In genomic region chr4:100401581-100402470, GRCm38 (mm10) we compare ENCODE assay signal across 14 mouse cellular contexts.
A peak's percentile ranks its signal among the peaks of the same experiment; 100 is the strongest.
DNase-seq lines count a peak whose midpoint lies in the region; ATAC-seq and TF ChIP-seq lines count a peak whose summit lies in the region.
"Had no signal": no experiment of that assay in that cellular context is flagged by ENCODE, and none has a peak within 500 bp of the region (broad histone marks: within the 10 kb centered on the region; RNA-seq: fewer than 3 reads in every experiment).

No protein-coding gene starts in this region.

- no peak overlapping the region for H3K27ac ChIP-seq in lung, embryonic 14.5 days (ENCODE audit: low read depth)
- H3K27ac ChIP-seq in layer of hippocampus, adult 2 months = no peak overlapping the region
- no peak overlapping the region for H3K27ac ChIP-seq in hindbrain, embryonic 10.5 days
- H3K27ac ChIP-seq: forebrain, embryonic 12.5 days; hindbrain, embryonic 15.5 days; limb, embryonic 13.5 days had no signal

- H3K4me1 ChIP-seq in lung, embryonic 14.5 days (ENCODE audit: insufficient read depth) = peaks cover 15% of the 10 kb centered on the region
- H3K4me1 ChIP-seq in hindbrain, embryonic 10.5 days (replicated peaks) = 0 out of 2 replicates have a peak, but pooled peaks cover 11% of the 10 kb centered on the region
- H3K4me1 ChIP-seq: forebrain, embryonic 12.5 days; hindbrain, embryonic 15.5 days; megakaryocyte, embryonic 14.5 days had no signal

- no peaks in the 10 kb centered on the region for H3K9me3 ChIP-seq in lung, embryonic 14.5 days (ENCODE audit: low read depth, low read length)
- no peaks in the 10 kb centered on the region for H3K9me3 ChIP-seq in hindbrain, embryonic 10.5 days
- H3K9me3 ChIP-seq: forebrain, embryonic 12.5 days; hindbrain, embryonic 15.5 days; limb, embryonic 13.5 days; megakaryocyte, embryonic 14.5 days had no signal

- ATAC-seq in lung, embryonic 14.5 days (ENCODE audit: insufficient read depth) = no peak

- H3K4me2 ChIP-seq in lung, embryonic 14.5 days = no peak overlapping the region
- H3K4me2 ChIP-seq: forebrain, embryonic 12.5 days; hindbrain, embryonic 15.5 days; limb, embryonic 13.5 days had no signal

- H3K36me3 ChIP-seq in lung, embryonic 14.5 days (ENCODE audit: insufficient read depth) = no peaks in the 10 kb centered on the region
- H3K36me3 ChIP-seq in hindbrain, embryonic 10.5 days = no peaks in the 10 kb centered on the region
- H3K36me3 ChIP-seq: forebrain, embryonic 12.5 days; hindbrain, embryonic 15.5 days; limb, embryonic 13.5 days had no signal

- DNase-seq in lung, embryonic 14.5 days = peak; percentile 37
- DNase-seq in lung, postnatal 14 days = no peak
- peak; percentile 89 for DNase-seq in fibroblast of lung, adult 2 months (ENCODE audit: low read depth)
- peak; percentile 70 for DNase-seq in heart, adult 8-10 months (ENCODE audit: low spot score)
- peak; percentile 42 for DNase-seq in lung, postnatal 10 days
- no peak for DNase-seq in layer of hippocampus, adult 2 months (ENCODE audit: low spot score in 2 of 2)
- no peak for DNase-seq in hindbrain, embryonic 10.5 days (ENCODE audit: low spot score)
- DNase-seq: cerebellum, adult 9-10 months; right cerebral cortex, adult 18-20 months; thymus, postnatal 14 days had no signal

- H3K9ac ChIP-seq in lung, embryonic 14.5 days = no peak overlapping the region
- H3K9ac ChIP-seq: forebrain, embryonic 12.5 days; hindbrain, embryonic 15.5 days; limb, embryonic 13.5 days had no signal

- TF ChIP-seq CTCF in lung, embryonic 14.5 days (IDR thresholded peaks at IDR 0.05; ENCODE audit: low read depth) = no peak
- no peak for TF ChIP-seq CTCF in layer of hippocampus, adult 2 months (conservative IDR thresholded peaks at IDR 0.05)

- H3K4me3 ChIP-seq in lung, embryonic 14.5 days (ENCODE audit: low read depth, low read length) = no peak overlapping the region
- no peak overlapping the region for H3K4me3 ChIP-seq in layer of hippocampus, adult 2 months
- H3K4me3 ChIP-seq in hindbrain, embryonic 10.5 days = no peak overlapping the region
- H3K4me3 ChIP-seq: forebrain, embryonic 12.5 days; hindbrain, embryonic 15.5 days; limb, embryonic 13.5 days; megakaryocyte, embryonic 14.5 days had no signal

- H3K27me3 ChIP-seq in lung, embryonic 14.5 days (ENCODE audit: insufficient read depth, low read length) = no peaks in the 10 kb centered on the region
- H3K27me3 ChIP-seq in hindbrain, embryonic 10.5 days (ENCODE audit: insufficient read depth, poor library complexity, severe bottlenecking) = no peaks in the 10 kb centered on the region
- H3K27me3 ChIP-seq: forebrain, embryonic 12.5 days; hindbrain, embryonic 15.5 days; megakaryocyte, embryonic 14.5 days had no signal

- WGBS in lung, embryonic 14.5 days = 60% methylated on average over 14 of the region's 14 CpGs
- 87% methylated on average over 14 of the region's 14 CpGs for WGBS in hindbrain, embryonic 10.5 days

Comparison
In these comparisons a context has a peak if more than half of its experiments do, and no peak if none do; other contexts are left out.
1. DNase-seq: peak in lung, embryonic 14.5 days (single experiment), fibroblast of lung, adult 2 months (single experiment), heart, adult 8-10 months (single experiment) and lung, postnatal 10 days (single experiment); none in lung, postnatal 14 days (single experiment), layer of hippocampus, adult 2 months (0 of 2) and hindbrain, embryonic 10.5 days (single experiment).